Mouse (Mus musculus): ENCODE results near the gene Mbd6.

GRCm38 (mm10) chr10:127310523-127311475, 22.0 kb upstream of the Mbd6 start:
- TF ChIP-seq CTCF (IDR thresholded peaks at IDR 0.05; ENCODE audit: borderline replicate concordance, extremely low read depth, insufficient read depth, insufficient read length) (no peak), POLR2A (IDR thresholded peaks at IDR 0.05; ENCODE audit: borderline replicate concordance, extremely low read depth, insufficient read depth, insufficient read length, poor library complexity, severe bottlenecking) (no peak)
